Mouse (Mus musculus): Measurements from ENCODE around the gene Hdx. TPM values are rescaled to one million over a fixed set of nuclear protein-coding genes. Genes with fewer than 3 reads are reported as not detected.

Hdx gene
- polyA plus RNA-seq, 1 experiment from 2014 or later, result 0.88 TPM

DNA sequence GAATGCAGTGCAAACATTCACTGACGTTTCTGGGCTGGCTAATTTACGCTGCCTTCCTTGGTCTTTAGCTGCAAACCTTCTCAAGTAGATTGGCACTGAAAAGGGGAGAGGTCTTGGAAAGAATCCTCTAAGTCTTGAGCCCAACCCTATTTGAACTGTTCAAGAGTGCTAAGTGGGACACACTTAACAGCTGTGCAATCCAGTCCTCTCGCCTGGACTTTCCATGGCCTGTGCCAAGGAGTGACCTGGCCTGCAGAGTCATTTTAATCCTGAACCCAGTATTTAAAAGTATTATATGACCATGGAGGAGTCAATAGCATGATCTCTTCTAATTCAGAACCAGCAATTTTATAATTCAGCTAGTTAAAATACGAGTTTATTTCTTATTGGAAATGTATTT, 109.3 kb downstream of the Hdx start:
- no peaks in the 10 kb centered on the region for H3K4me1 ChIP-seq (replicated peaks; ENCODE audit: control insufficient read depth, insufficient read depth, low read length)
- H3K9ac ChIP-seq (ENCODE audit: low read length), result no peak overlapping the region
- H3K4me3 ChIP-seq (ENCODE audit: low read depth, low read length), result no peak overlapping the region
- WGBS, result 72% methylated on average over 4 of the region's 4 CpGs
- H3K9me3 ChIP-seq (ENCODE audit: control insufficient read depth, low read length), result no peaks in the 10 kb centered on the region
- ATAC-seq (replicated peaks; ENCODE audit: low FRiP score, low TSS enrichment, low read depth) (no peak), DNase-seq (ENCODE audit: low spot score) (no peak)
- no peak overlapping the region for H3K27ac ChIP-seq (ENCODE audit: low read depth)
- no peak overlapping the region for H3K4me2 ChIP-seq (ENCODE audit: low read length)
- no peaks in the 10 kb centered on the region for H3K36me3 ChIP-seq (ENCODE audit: control insufficient read depth, insufficient read depth, low read length)
- no peaks in the 10 kb centered on the region for H3K27me3 ChIP-seq (replicated peaks; ENCODE audit: control insufficient read depth, insufficient read depth, low read length)

DNA sequence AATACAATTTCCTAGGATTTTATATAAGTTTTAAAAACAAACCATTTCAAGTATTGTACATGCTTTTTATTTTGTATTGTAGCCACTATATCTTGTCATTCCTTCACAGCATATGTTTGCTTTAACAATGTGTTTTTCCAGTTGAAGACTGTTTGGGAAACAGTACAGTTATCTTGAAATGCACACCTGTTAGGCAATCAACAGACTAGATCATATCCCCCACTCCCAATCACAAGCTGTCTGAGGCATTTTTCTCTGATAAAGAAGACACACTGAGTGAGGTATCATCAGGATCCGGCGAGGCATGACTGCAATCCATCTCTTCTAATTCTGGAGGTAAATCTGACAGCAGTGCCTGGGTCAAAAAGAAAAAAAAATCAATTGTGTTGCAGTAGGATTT, 119.8 kb downstream of the Hdx start:
- H3K27me3 ChIP-seq (replicated peaks; ENCODE audit: control insufficient read depth, insufficient read depth, low read length), result no peaks in the 10 kb centered on the region
- ATAC-seq (replicated peaks; ENCODE audit: low FRiP score, low TSS enrichment, low read depth) (no peak), DNase-seq (ENCODE audit: low spot score) (no peak)
- H3K4me1 ChIP-seq (replicated peaks; ENCODE audit: control insufficient read depth, insufficient read depth, low read length), result no peaks in the 10 kb centered on the region
- no peak overlapping the region for H3K4me2 ChIP-seq (ENCODE audit: low read length)
- no peaks in the 10 kb centered on the region for H3K36me3 ChIP-seq (ENCODE audit: control insufficient read depth, insufficient read depth, low read length)
- H3K9ac ChIP-seq (ENCODE audit: low read length), result no peak overlapping the region
- H3K4me3 ChIP-seq (ENCODE audit: low read depth, low read length), result no peak overlapping the region
- WGBS, result 91% methylated on average over 2 of the region's 2 CpGs
- no peak overlapping the region for H3K27ac ChIP-seq (ENCODE audit: low read depth)
- no peaks in the 10 kb centered on the region for H3K9me3 ChIP-seq (ENCODE audit: control insufficient read depth, low read length)

DNA sequence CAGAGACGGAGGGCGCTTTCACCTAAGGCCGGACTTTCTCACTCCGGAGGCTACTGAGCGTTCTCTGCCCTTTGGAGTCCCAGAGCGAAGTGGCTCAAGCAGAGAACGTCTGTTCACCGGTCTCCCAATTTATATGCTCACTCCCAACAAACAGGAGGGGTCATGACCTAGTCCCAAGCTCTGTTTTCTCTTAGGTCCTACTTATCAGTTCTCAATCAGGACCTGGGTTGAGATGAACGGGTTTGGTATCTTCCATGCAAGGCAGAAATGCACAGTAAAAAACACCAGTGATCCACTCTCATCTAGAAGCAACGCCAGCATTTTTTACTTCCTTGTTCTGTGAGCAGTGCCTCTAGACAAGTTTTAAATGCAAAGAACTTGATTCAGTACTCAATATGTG, 159.0 kb downstream of the Hdx start, which contains the start of gene Rps6ka6:
TSS of gene Rps6ka6 (minus strand) at position 101 of the 400 bp plus-strand sequence.
- H3K4me1 ChIP-seq (replicated peaks; ENCODE audit: control insufficient read depth, insufficient read depth, low read length), result no peaks in the 10 kb centered on the region
- H3K27me3 ChIP-seq (replicated peaks; ENCODE audit: control insufficient read depth, insufficient read depth, low read length), result no peaks in the 10 kb centered on the region
- DNase-seq (ENCODE audit: low spot score) (no peak), ATAC-seq (replicated peaks; ENCODE audit: low FRiP score, low TSS enrichment, low read depth) (no peak)
- H3K9me3 ChIP-seq (ENCODE audit: control insufficient read depth, low read length), result no peaks in the 10 kb centered on the region
- H3K4me3 ChIP-seq (ENCODE audit: low read depth, low read length), result no peak within 1 kb of the TSS
- no peak within 1 kb of the TSS for H3K27ac ChIP-seq (ENCODE audit: low read depth)
- no peak within 1 kb of the TSS for H3K9ac ChIP-seq (ENCODE audit: low read length)
- 44% methylated on average over 10 of the region's 10 CpGs for WGBS
- H3K36me3 ChIP-seq (ENCODE audit: control insufficient read depth, insufficient read depth, low read length), result no peaks in the 10 kb centered on the region
- H3K4me2 ChIP-seq (ENCODE audit: low read length), result no peak within 1 kb of the TSS

Other genes with a start within 250 kb of the Hdx start
- 26.6 and 29.3 TPM in 2 replicates for gene Rps6ka6, start 159.1 kb downstream of the Hdx start, polyA plus RNA-seq (2014; fragmentation: Nextera tagmentation; extraction: Ambion mirVana)
- gene Gm45194, start 194.3 kb upstream of the Hdx start, polyA plus RNA-seq (2014; fragmentation: Nextera tagmentation; extraction: Ambion mirVana), result 0.28 and 0.35 TPM in 2 replicates

Data from intestine, embryonic 14.5 days (tissue).